Mouse (Mus musculus) c-Kit-positive CD71-positive TER-119-negative erythroid progenitor cells, embryonic 14.5 days (primary cell): Measurements from ENCODE around the gene Acsm5.
A peak's percentile ranks its signal among the peaks of the same experiment; 100 is the strongest.

Experiments used
- DNase-seq: peaks from one replicate; pipeline ENCODE4 v3.0.0-alpha.2; 2013; ENCODE audit warnings: low read depth

Gene Acsm5

DNA sequence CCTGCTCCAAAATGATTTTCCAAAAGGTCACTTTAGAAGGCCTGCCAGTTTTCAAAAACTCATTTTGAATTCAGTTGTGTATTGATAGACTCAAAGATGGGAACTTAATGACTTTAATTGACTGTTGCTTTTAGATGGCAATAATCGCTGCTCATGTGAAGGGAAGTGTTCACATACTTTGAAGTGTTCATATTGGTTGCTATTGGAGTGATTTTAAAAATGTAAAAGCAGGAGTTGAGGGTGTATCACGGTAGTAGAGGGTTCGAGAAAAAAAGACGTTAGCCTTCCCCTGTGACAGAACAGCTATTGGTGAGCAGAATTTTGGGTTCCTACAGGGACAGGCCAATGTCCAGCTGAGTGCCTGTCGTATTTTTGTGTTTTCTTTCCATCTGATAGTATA, at the start of gene Acsm5:
Gene Acsm5 (plus strand): TSS at position 301 of the 400 bp plus-strand sequence.
- DNase-seq: no peak

- DNase-seq: no peak
Measured at GRCm38 (mm10) chr7:119476500-119477389, 42.5 kb upstream of the Acsm5 start.

DNA sequence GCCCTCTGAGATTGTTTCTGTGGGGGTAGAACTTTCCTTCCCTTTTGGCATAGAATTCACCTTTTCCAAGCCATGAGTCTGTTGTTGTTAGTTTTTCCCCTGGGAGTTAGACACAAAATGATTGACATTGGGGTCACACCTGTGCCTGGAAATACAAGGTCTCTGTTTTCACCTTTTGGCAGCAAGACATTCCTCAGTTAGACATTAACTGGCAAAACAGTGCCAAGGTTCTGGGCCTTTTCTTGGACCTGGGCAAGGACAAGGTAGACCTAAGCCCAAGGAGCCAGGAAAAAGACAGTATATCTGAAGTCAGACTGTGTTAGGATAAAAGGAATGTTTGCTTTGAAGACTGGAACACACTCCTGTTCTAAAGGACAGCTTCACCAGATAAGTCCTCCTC, 40.0 kb upstream of the Acsm5 start, which contains the start of gene Umod:
Gene Umod (minus strand): TSS at position 27 of the 400 bp plus-strand sequence.
- DNase-seq: no peak

GRCm38 (mm10) chr7:119484154-119484553, 35.1 kb upstream of the Acsm5 start:
- no peak for DNase-seq

- DNase-seq: no peak
Measured at GRCm38 (mm10) chr7:119486683-119487082, 32.6 kb upstream of the Acsm5 start.

DNA sequence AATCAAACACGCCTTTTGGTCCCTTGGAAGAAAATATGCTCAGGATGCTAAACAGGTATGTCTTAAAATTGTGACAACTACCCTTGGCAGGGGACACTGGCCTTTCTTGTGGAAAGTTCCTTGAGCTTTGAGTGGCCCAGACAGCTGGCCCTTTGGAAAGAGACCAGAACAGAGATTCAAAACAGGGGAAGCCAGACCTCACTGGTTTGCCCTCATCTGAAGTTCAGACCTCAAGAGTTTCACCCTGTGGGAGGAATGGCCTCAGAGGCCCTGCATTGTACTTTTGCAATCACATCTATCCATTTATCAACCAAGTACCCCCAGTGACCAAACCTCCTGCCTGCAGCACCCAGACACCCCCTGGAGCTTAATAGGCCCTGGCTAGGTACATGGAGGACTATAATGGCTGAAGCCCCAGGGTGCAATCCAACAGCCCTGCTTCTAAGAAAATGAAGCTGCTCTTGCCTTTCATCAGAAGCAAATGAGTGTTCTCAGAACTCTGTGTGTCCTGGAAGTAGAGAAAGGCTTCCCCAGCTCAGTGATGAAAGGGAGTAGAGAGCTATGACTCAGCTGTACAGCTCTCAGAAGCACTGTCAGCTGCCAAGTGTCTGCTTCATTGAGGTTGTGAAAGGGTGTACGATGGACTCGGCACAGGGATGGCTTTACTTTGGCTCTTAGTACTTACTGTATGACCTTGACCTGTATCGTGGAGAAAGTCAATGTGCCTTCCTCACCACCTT, 29.1 kb upstream of the Acsm5 start:
- no peak for DNase-seq

GRCm38 (mm10) chr7:119511143-119511542, 8.1 kb upstream of the Acsm5 start:
- DNase-seq: no peak

GRCm38 (mm10) chr7:119513056-119513455, 6.2 kb upstream of the Acsm5 start:
- peak; percentile 19 for DNase-seq

- peak; percentile 24 for DNase-seq
Measured at GRCm38 (mm10) chr7:119515492-119516271, 3.6 kb upstream of the Acsm5 start.

DNA sequence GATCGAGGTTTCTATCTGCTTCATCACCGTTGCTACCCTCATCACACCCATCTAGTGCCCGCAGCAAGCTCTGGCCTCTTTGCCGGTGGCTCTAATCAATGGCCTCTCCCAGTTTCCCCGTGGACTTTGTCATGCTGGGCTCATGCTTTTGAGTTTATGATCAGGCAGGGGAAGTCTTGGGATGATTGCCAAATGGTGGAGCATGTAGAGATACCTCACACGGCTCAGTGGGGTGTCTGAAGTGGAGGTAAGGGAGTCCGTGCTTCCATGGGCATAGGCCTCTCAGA, 3.0 kb upstream of the Acsm5 start:
- DNase-seq: no peak

- peak; percentile 11 for DNase-seq
Measured at GRCm38 (mm10) chr7:119519654-119520053, 391 bp downstream of the Acsm5 start.

DNA sequence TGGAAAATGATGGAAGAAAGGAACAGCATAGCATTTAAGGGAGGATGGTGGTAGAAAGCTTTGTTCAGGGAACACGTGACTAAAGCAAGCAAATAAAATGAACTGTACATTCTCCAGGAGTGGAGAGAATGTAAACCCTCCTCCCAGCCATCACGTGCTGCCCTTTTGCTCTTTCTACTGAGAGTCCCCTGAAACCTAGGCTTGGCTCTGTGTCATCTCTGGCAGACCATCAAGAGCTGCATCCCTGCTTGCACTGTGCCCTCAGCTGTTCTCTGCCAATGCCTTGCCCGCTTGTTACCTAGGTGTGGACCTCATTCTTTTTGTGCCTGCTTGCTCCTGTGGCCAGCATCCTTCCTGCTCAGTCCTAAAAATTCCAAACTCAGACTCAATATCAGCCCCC, 2.6 kb downstream of the Acsm5 start:
- no peak for DNase-seq

GRCm38 (mm10) chr7:119522385-119522784, 3.1 kb downstream of the Acsm5 start:
- no peak for DNase-seq

- DNase-seq: no peak
Measured at GRCm38 (mm10) chr7:119523389-119523788, 4.1 kb downstream of the Acsm5 start, which contains the start of gene Pdilt. Gene Pdilt (minus strand): TSS chr7:119523489.

GRCm38 (mm10) chr7:119525881-119526281, 6.6 kb downstream of the Acsm5 start:
- DNase-seq: no peak

GRCm38 (mm10) chr7:119526486-119526885, 7.2 kb downstream of the Acsm5 start:
- DNase-seq: no peak

- DNase-seq: no peak
Measured at GRCm38 (mm10) chr7:119527135-119527534, 7.9 kb downstream of the Acsm5 start.

GRCm38 (mm10) chr7:119527548-119527947, 8.3 kb downstream of the Acsm5 start:
- DNase-seq: no peak

GRCm38 (mm10) chr7:119528617-119529016, 9.4 kb downstream of the Acsm5 start:
- DNase-seq: no peak

DNA sequence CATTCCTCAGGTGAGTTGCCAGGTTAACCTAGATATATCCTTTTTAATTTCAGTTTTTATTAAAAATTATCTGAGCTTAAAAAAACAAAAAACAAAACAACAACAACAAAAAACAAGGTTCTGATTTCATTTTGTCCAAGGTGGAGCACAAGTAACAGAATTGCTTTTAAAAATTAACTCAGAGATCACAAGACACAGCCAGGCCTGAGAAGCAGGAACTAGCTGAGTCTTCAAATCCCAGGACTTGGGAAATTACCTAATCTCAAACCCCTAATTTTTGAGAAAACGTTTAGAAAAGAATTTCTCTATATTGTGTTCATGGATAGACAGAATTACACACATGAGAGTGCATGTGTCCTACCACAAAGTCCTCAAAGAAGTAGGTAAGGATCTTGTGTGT, 13.7 kb downstream of the Acsm5 start:
- DNase-seq: no peak

- DNase-seq: no peak
Measured at GRCm38 (mm10) chr7:119534389-119534788, 15.1 kb downstream of the Acsm5 start.

- no peak for DNase-seq
Measured at GRCm38 (mm10) chr7:119542445-119542844, 23.2 kb downstream of the Acsm5 start.
